ENCODE assay signal across 8 mouse cellular contexts in genomic region chr15:25717006-25717405, GRCm38 (mm10).
A peak's percentile ranks its signal among the peaks of the same experiment; 100 is the strongest.
DNase-seq lines count a peak whose midpoint lies in the region; ATAC-seq and TF ChIP-seq lines count a peak whose summit lies in the region.

No protein-coding gene starts in this region.

- no peaks in the 10 kb centered on the region for H3K9me3 ChIP-seq in MEL (replicated peaks; ENCODE audit: insufficient read depth, low read length)
- H3K9me3 ChIP-seq in embryonic facial prominence, embryonic 14.5 days (ENCODE audit: control insufficient read depth, low read length), result no peaks in the 10 kb centered on the region
- no peaks in the 10 kb centered on the region for H3K9me3 ChIP-seq in heart, postnatal 0 days (replicated peaks; ENCODE audit: control insufficient read depth, low read length)

- no peaks in the 10 kb centered on the region for H3K36me3 ChIP-seq in MEL (ENCODE audit: control insufficient read depth in 1 of 2, insufficient read depth in 2 of 2, low read length in 2 of 2)
- no peaks in the 10 kb centered on the region; the same call in 1 of the 2 replicates for H3K36me3 ChIP-seq in embryonic facial prominence, embryonic 14.5 days (ENCODE audit: control insufficient read depth, insufficient read depth, low read length)
- no peaks in the 10 kb centered on the region for H3K36me3 ChIP-seq in heart, postnatal 0 days (replicated peaks; ENCODE audit: control insufficient read depth, insufficient read depth, low read length)

- no peak overlapping the region for H3K4me2 ChIP-seq in embryonic facial prominence, embryonic 14.5 days (ENCODE audit: low read depth, low read length)
- no peak overlapping the region for H3K4me2 ChIP-seq in heart, postnatal 0 days (ENCODE audit: low read depth, low read length)

- no peak overlapping the region for H3K4me3 ChIP-seq in MEL (ENCODE audit: control insufficient read depth in 1 of 2, insufficient read depth in 1 of 2, low read depth in 2 of 2, low read length in 2 of 2)
- H3K4me3 ChIP-seq in embryonic facial prominence, embryonic 14.5 days (ENCODE audit: low read depth, low read length), result no peak overlapping the region
- no peak overlapping the region for H3K4me3 ChIP-seq in heart, postnatal 0 days (ENCODE audit: low read depth, low read length)
- H3K4me3 ChIP-seq in layer of hippocampus, adult 2 months, result no peak overlapping the region

- peak; percentile 35 to 72 (median 70); a peak in 5 of 6 replicates for TF ChIP-seq CTCF in MEL (IDR thresholded peaks at IDR 0.05 in 2 of 3, conservative IDR thresholded peaks at IDR 0.05 in 1 of 3; ENCODE audit: control insufficient read depth in 1 of 3, insufficient read depth in 1 of 3, low read depth in 2 of 3, low read length in 3 of 3, poor library complexity in 1 of 3, severe bottlenecking in 1 of 3)
- peak; percentile 88 for TF ChIP-seq CTCF in heart, postnatal 0 days (IDR thresholded peaks at IDR 0.05; ENCODE audit: low read depth)
- peak; percentile 95 for TF ChIP-seq CTCF in layer of hippocampus, adult 2 months (conservative IDR thresholded peaks at IDR 0.05)

- H3K27ac ChIP-seq in MEL (ENCODE audit: control insufficient read depth, low read depth, low read length), result no peak overlapping the region
- H3K27ac ChIP-seq in embryonic facial prominence, embryonic 14.5 days (replicated peaks; ENCODE audit: low read depth, low read length), result no peak overlapping the region
- H3K27ac ChIP-seq in heart, postnatal 0 days (ENCODE audit: low read depth), result no peak overlapping the region
- H3K27ac ChIP-seq in layer of hippocampus, adult 2 months, result no peak overlapping the region

- peak; percentile 46 for DNase-seq in MEL (ENCODE audit: low read depth, low spot score)
- peak; percentile 80 to 86 for DNase-seq in adrenal gland, postnatal 36 days
- peak; percentile 88 for DNase-seq in embryonic facial prominence, embryonic 14.5 days (ENCODE audit: low spot score)
- peak; percentile 77 for DNase-seq in heart, postnatal 0 days (ENCODE audit: low spot score)
- peak; percentile 75 to 89 for DNase-seq in layer of hippocampus, adult 2 months (ENCODE audit: low spot score in 2 of 2)
- peak; percentile 90 for DNase-seq in lung, postnatal 10 days
- peak; percentile 56 for DNase-seq in skeletal muscle tissue, adult 2 months (ENCODE audit: low read depth, low spot score)

- TF ChIP-seq RAD21 in MEL (IDR thresholded peaks at IDR 0.05; ENCODE audit: low read depth, low read length), result peak; percentile 71

- TF ChIP-seq POLR2A in MEL (IDR thresholded peaks at IDR 0.05; ENCODE audit: control insufficient read depth in 1 of 2, insufficient read depth in 1 of 2, low read depth in 1 of 2, low read length in 2 of 2, poor library complexity in 1 of 2), result no peak

- H3K4me1 ChIP-seq in MEL (ENCODE audit: control insufficient read depth in 1 of 2, insufficient read depth in 2 of 2, low read length in 2 of 2), result no peaks in the 10 kb centered on the region
- H3K4me1 ChIP-seq in embryonic facial prominence, embryonic 14.5 days (ENCODE audit: control insufficient read depth, insufficient read depth, low read length), result peaks cover 14% of the 10 kb centered on the region
- H3K4me1 ChIP-seq in heart, postnatal 0 days (ENCODE audit: control insufficient read depth, insufficient read depth), result no peaks in the 10 kb centered on the region

- no peak for TF ChIP-seq EP300 in MEL (IDR thresholded peaks at IDR 0.05; ENCODE audit: low read depth in 1 of 2, low read length in 2 of 2)
- TF ChIP-seq EP300 in heart, postnatal 0 days (IDR thresholded peaks at IDR 0.05; ENCODE audit: low read depth), result no peak

- no peak for ATAC-seq in embryonic facial prominence, embryonic 14.5 days (ENCODE audit: low read depth)
- peak; percentile 43; the same call in 1 of the 2 replicates for ATAC-seq in heart, postnatal 0 days (ENCODE audit: insufficient read depth, low read depth)
- no peak for ATAC-seq in monocyte, adult 5-6 weeks (replicated peaks; ENCODE audit: insufficient number of reproducible peaks, low FRiP score, low TSS enrichment, poor library complexity, severe bottlenecking)

- no peak overlapping the region for H3K9ac ChIP-seq in MEL (ENCODE audit: control insufficient read depth, low read depth, low read length, poor library complexity, severe bottlenecking)
- H3K9ac ChIP-seq in embryonic facial prominence, embryonic 14.5 days (ENCODE audit: low read depth, low read length), result no peak overlapping the region
- no peak overlapping the region for H3K9ac ChIP-seq in heart, postnatal 0 days (replicated peaks; ENCODE audit: low read depth, low read length)

- H3K27me3 ChIP-seq in MEL (ENCODE audit: control insufficient read depth in 1 of 2, insufficient read depth in 2 of 2, low read length in 2 of 2), result no peaks in the 10 kb centered on the region
- no peaks in the 10 kb centered on the region for H3K27me3 ChIP-seq in embryonic facial prominence, embryonic 14.5 days (replicated peaks; ENCODE audit: control insufficient read depth, insufficient read depth, low read length)
- no peaks in the 10 kb centered on the region for H3K27me3 ChIP-seq in heart, postnatal 0 days (ENCODE audit: control insufficient read depth, insufficient read depth, low read length)

- H3K79me2 ChIP-seq in MEL (ENCODE audit: control insufficient read depth, insufficient read depth, low read length, poor library complexity), result no peaks in the 10 kb centered on the region

- WGBS in embryonic facial prominence, embryonic 14.5 days, result 25% methylated on average over 3 of the region's 3 CpGs
- 25% methylated on average over 3 of the region's 3 CpGs for WGBS in heart, postnatal 0 days

TF ChIP-seq in MEL, 35 proteins besides CTCF, POLR2A, EP300 and RAD21:
- TF ChIP-seq POLR2AphosphoS5 (IDR thresholded peaks at IDR 0.05; ENCODE audit: borderline replicate concordance, low read depth, low read length) (no peak), SMC3 (IDR thresholded peaks at IDR 0.05; ENCODE audit: low read depth, low read length) (peak; percentile 86), ZC3H11A (IDR thresholded peaks at IDR 0.05; ENCODE audit: low read depth, low read length) (peak; percentile 81)
